Mouse (Mus musculus) forebrain, embryonic 11.5 days (tissue): ENCODE data around the gene Lpgat1. TPM values are rescaled to one million over a fixed set of nuclear protein-coding genes. Genes with fewer than 3 reads are reported as not detected.

ENCODE experiments used
- ATAC-seq: fragments of 200-750 bp; cut with Nextera tagmentation; replicated peaks from 2 replicates; pipeline ENCODE4 v1.8.0; 2017; ENCODE audit warnings: moderate TSS enrichment; ENCODE audit not compliant: low FRiP score
- DNase-seq: peaks from one replicate; pipeline ENCODE4 v3.0.0-alpha.2; 2017; ENCODE audit warnings: low spot score
- H3K27ac ChIP-seq: fragments of 300-500 bp; sonication (generic); 2 replicates; pipeline ENCODE4 v1.5.1; 2014; ENCODE audit warnings: low read depth, low read length
- H3K27me3 ChIP-seq: fragments of 300-500 bp; sonication (generic); 2 replicates; pipeline ENCODE4 v1.6.1; 2014; ENCODE audit warnings: mild to moderate bottlenecking, low read length, mixed read lengths; ENCODE audit not compliant: control insufficient read depth, insufficient read depth
- H3K36me3 ChIP-seq: fragments of 300-500 bp; sonication (generic); 2 replicates; pipeline ENCODE4 v1.6.1; 2014; ENCODE audit warnings: mild to moderate bottlenecking, low read length, moderate library complexity, mixed read lengths; ENCODE audit not compliant: control insufficient read depth, insufficient read depth
- H3K4me1 ChIP-seq: fragments of 300-500 bp; sonication (generic); replicated peaks from 2 replicates; pipeline ENCODE4 v1.6.1; 2014; ENCODE audit warnings: low read length, mixed read lengths; ENCODE audit not compliant: control insufficient read depth, insufficient read depth
- H3K4me2 ChIP-seq: fragments of 300-500 bp; sonication (generic); 2 replicates; pipeline ENCODE4 v1.6.1; 2014; ENCODE audit warnings: low read depth, mild to moderate bottlenecking, low read length, moderate library complexity, mixed read lengths; ENCODE audit not compliant: severe bottlenecking
- H3K4me3 ChIP-seq: fragments of 300-500 bp; sonication (generic); 2 replicates; pipeline ENCODE4 v1.5.1; 2014; ENCODE audit warnings: low read depth, low read length
- H3K9ac ChIP-seq: fragments of 300-500 bp; sonication (generic); 2 replicates; pipeline ENCODE4 v1.6.1; 2014; ENCODE audit warnings: low read length
- H3K9me3 ChIP-seq: fragments of 300-500 bp; sonication (generic); 2 replicates; pipeline ENCODE4 v1.6.1; 2016; ENCODE audit warnings: low read length, mixed read lengths; ENCODE audit not compliant: control insufficient read depth
- WGBS: fragments of 180-500 bp; shearing (Covaris S2); extraction: QIAGEN DNeasy Blood & Tissue Kit; methylation state at CpG from one replicate; pipeline ENCODE4 v1.1.7; 2014; 5-methylcytosine and 5-hydroxymethylcytosine counted together
- polyA plus RNA-seq: library from polyadenylated mRNA; unstranded; fragments of >200 nt; fragmentation: Nextera tagmentation; extraction: Ambion mirVana; gene quantifications from 2 replicates; pipeline ENCODE4 v1.2.1, GENCODE M21; 2014

The Lpgat1 gene
- polyA plus RNA-seq, 1 experiment from 2014 or later, result 40.6 TPM

DNA sequence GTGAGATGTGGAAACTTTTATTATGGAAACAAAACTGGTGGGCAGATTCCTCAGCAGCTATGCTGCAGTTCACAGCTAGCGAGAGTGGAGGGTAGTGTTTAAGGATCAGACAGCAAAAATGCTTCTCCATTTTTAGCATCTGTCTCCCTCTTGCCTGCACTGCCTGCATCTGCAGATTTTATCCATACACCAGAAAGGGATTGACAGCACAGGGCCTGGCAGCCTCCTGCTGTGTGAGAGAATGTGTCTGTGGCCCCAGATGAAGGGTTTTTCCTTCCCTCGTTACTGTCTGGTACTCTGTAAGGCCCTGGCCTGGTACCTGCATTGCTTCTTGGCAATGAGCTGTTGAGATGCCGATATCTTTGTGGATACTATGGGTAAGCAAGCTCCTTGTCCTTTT, 2.8 kb downstream of the Lpgat1 start:
- H3K27ac ChIP-seq, result no peak overlapping the region
- H3K4me1 ChIP-seq, result peaks cover 4% of the 10 kb centered on the region
- no peak overlapping the region for H3K4me2 ChIP-seq
- ATAC-seq (no peak), DNase-seq (no peak)
- no peaks in the 10 kb centered on the region for H3K9me3 ChIP-seq
- H3K36me3 ChIP-seq, result no peaks in the 10 kb centered on the region
- H3K27me3 ChIP-seq, result no peaks in the 10 kb centered on the region
- 0 out of 2 replicates have a peak overlapping the region, but pooled peaks have one; percentile 2 for H3K9ac ChIP-seq
- WGBS, result 68% methylated on average over 3 of the region's 3 CpGs
- no peak overlapping the region for H3K4me3 ChIP-seq

GRCm38 (mm10) chr1:191722706-191723105, 5.1 kb downstream of the Lpgat1 start:
- Histone ChIP-seq H3K27me3 (no peaks in the 10 kb centered on the region), H3K4me1 (peaks cover 4% of the 10 kb centered on the region), H3K4me3 (no peak overlapping the region), H3K4me2 (no peak overlapping the region), H3K9ac (no peak overlapping the region), H3K9me3 (no peaks in the 10 kb centered on the region), H3K36me3 (no peaks in the 10 kb centered on the region), H3K27ac (no peak overlapping the region)
- ATAC-seq (no peak), DNase-seq (no peak)
- WGBS, result 75% methylated on average over 4 of the region's 4 CpGs

- Histone ChIP-seq H3K4me3 (no peak overlapping the region), H3K27ac (no peak overlapping the region), H3K36me3 (no peaks in the 10 kb centered on the region), H3K9ac (no peak overlapping the region), H3K27me3 (no peaks in the 10 kb centered on the region), H3K4me2 (no peak overlapping the region), H3K4me1 (peaks cover 4% of the 10 kb centered on the region), H3K9me3 (no peaks in the 10 kb centered on the region)
- DNase-seq, result no peak
- ATAC-seq, result no peak
- 47% methylated on average over 6 of the region's 6 CpGs for WGBS
Measured at GRCm38 (mm10) chr1:191723675-191724074, 6.0 kb downstream of the Lpgat1 start.

DNA sequence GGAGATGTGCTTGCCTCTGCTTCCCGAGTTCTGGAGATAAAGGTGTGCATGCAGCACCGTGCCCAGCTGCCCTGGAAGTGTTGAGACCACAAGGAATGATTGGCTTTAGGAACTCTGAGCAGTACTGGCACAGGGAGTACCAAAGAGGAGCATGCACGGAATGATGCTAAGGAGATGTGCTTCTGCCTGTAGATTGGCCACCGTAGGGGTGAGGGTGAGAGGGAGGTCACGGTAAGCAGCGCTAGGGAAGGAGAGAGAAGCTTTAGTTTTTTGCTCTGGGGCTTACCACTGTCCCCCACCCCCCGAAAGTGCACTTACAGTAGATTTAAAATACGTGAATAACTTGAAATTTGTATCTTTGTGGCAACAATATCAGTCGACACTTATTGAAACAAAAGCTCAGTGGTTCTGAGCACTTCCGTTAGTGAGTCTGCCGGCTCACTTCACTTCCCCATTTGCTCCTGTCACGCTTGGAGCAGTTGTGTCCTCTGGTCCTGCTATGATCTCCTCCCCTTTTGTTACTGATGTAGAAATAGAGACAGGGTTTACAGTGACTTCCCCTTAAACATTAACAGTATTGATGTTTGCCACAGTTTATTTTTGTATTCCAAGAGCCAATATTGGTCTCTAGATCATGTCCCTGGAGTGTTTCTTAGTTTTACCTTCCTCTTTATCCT, 6.9 kb downstream of the Lpgat1 start:
- Histone ChIP-seq H3K27me3 (no peaks in the 10 kb centered on the region), H3K4me2 (no peak overlapping the region), H3K4me3 (no peak overlapping the region), H3K36me3 (no peaks in the 10 kb centered on the region), H3K4me1 (peaks cover under 1% of the 10 kb centered on the region), H3K27ac (no peak overlapping the region), H3K9me3 (no peaks in the 10 kb centered on the region), H3K9ac (no peak overlapping the region)
- WGBS, result 81% methylated on average over 12 of the region's 12 CpGs
- no peak for DNase-seq
- ATAC-seq, result no peak

- H3K4me1 ChIP-seq, result no peaks in the 10 kb centered on the region
- DNase-seq (no peak), ATAC-seq (no peak)
- H3K27me3 ChIP-seq, result no peaks in the 10 kb centered on the region
- no peak overlapping the region for H3K9ac ChIP-seq
- WGBS, result 94% methylated on average over 4 of the region's 4 CpGs
- no peaks in the 10 kb centered on the region for H3K36me3 ChIP-seq
- H3K9me3 ChIP-seq, result no peaks in the 10 kb centered on the region
- no peak overlapping the region for H3K4me2 ChIP-seq
- no peak overlapping the region for H3K27ac ChIP-seq
- no peak overlapping the region for H3K4me3 ChIP-seq
Measured at GRCm38 (mm10) chr1:191732623-191733022, 15.0 kb downstream of the Lpgat1 start.

DNA sequence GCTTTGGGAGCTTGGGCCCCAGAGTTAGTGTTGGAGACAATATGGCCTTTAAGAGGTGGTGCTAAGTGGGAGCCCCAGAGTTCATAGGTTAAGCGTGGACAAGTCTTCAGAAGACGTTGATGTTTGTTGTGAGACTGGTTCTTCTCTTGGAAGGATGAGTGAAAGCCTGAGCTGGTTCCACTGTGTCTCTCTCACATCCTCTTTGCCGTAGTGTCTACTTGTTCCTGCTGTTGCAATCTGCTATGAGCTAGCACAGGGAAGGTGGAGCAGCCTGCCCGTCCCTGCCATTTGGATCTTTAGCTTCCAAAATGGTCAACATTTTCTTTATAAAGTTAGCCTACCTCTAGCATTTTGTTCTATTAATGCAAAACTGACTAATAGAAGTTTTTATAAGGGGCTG, 16.2 kb downstream of the Lpgat1 start:
- no peak for ATAC-seq
- Histone ChIP-seq H3K4me2 (no peak overlapping the region), H3K27me3 (no peaks in the 10 kb centered on the region), H3K4me1 (no peaks in the 10 kb centered on the region), H3K27ac (no peak overlapping the region), H3K9me3 (no peaks in the 10 kb centered on the region), H3K9ac (no peak overlapping the region), H3K4me3 (no peak overlapping the region), H3K36me3 (no peaks in the 10 kb centered on the region)
- no peak for DNase-seq
- 90% methylated on average over 4 of the region's 4 CpGs for WGBS

- no peak for DNase-seq
- Histone ChIP-seq H3K27ac (no peak overlapping the region), H3K9me3 (no peaks in the 10 kb centered on the region), H3K4me2 (no peak overlapping the region), H3K27me3 (no peaks in the 10 kb centered on the region), H3K4me3 (no peak overlapping the region), H3K4me1 (no peaks in the 10 kb centered on the region), H3K9ac (no peak overlapping the region), H3K36me3 (no peaks in the 10 kb centered on the region)
- ATAC-seq, result no peak
Measured at GRCm38 (mm10) chr1:191736425-191736824, 18.8 kb downstream of the Lpgat1 start.

DNA sequence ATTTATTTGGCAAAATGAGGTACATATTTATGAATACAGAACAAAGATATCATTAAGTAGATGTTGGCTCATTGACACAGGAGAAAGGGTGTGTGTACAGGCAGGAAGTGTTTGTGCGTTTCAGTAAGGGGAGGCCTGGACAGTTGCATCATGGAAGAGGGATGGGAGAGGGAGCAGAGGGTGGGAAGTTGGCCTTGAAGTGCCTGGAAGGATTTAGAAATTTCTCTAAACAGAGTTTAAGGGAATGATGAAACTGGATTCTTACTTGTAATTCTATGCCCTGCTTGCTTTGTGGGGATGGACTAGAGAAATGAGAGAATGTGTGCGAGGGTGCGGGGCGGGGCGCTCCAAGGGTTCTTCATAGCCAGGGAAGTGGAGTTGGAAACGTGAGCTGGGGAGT, 20.2 kb downstream of the Lpgat1 start:
- Histone ChIP-seq H3K4me3 (no peak overlapping the region), H3K4me2 (no peak overlapping the region), H3K4me1 (no peaks in the 10 kb centered on the region), H3K9me3 (no peaks in the 10 kb centered on the region), H3K36me3 (no peaks in the 10 kb centered on the region; the same call in 1 of the 2 replicates), H3K9ac (no peak overlapping the region), H3K27me3 (no peaks in the 10 kb centered on the region), H3K27ac (no peak overlapping the region)
- no peak for ATAC-seq
- DNase-seq, result no peak
- 83% methylated on average over 6 of the region's 6 CpGs for WGBS

DNA sequence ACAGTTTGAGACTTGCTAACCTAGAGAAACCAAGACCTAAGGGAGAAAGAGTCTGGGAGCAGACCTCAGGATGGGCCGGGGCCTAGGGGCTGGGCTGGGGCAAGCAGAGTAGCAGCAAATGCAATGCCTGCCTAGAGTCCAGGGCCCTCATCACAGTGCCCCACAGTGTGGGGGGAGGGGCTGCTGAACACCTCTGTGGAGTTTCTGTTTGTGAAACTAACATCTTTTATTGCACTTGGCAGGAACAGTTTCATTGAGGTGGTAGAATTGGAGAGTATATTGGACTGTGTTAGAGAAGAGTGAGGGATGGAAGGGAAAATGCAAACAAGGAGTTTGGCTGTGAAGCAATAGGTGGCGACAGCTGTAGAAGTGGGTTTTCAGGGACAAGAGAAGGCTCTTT, 21.1 kb downstream of the Lpgat1 start:
- WGBS, result 87% methylated on average over 2 of the region's 2 CpGs
- ATAC-seq, result no peak
- Histone ChIP-seq H3K27ac (no peak overlapping the region), H3K4me1 (no peaks in the 10 kb centered on the region), H3K9me3 (no peaks in the 10 kb centered on the region), H3K36me3 (no peaks in the 10 kb centered on the region; the same call in 1 of the 2 replicates), H3K4me2 (no peak overlapping the region), H3K4me3 (no peak overlapping the region), H3K27me3 (no peaks in the 10 kb centered on the region), H3K9ac (no peak overlapping the region)
- no peak for DNase-seq
